Mouse (Mus musculus): ENCODE results near the gene Agpat4. TPM values are rescaled to one million over a fixed set of nuclear protein-coding genes. Genes with fewer than 3 reads are reported as not detected.

Agpat4 gene
- polyA plus RNA-seq, 1 experiment = 25.3 TPM

GRCm38 (mm10) chr17:12174221-12174620, 55.7 kb downstream of the Agpat4 start:
- Histone ChIP-seq H3K27me3 (ENCODE audit: control insufficient read depth, insufficient read depth, insufficient read length) (no peaks in the 10 kb centered on the region), H3K79me3 (ENCODE audit: low read depth) (peaks cover 7% of the 10 kb centered on the region), H3K4me3 (ENCODE audit: insufficient read depth, poor library complexity, severe bottlenecking) (no peak overlapping the region), H3ac (ENCODE audit: control insufficient read depth, insufficient read length, low read depth) (no peak overlapping the region), H3K36me3 (ENCODE audit: control insufficient read depth, insufficient read depth) (peaks cover 6% of the 10 kb centered on the region), H3K79me2 (ENCODE audit: control insufficient read depth, insufficient read depth) (peaks cover 10% of the 10 kb centered on the region)
- TF ChIP-seq MYOG (IDR thresholded peaks at IDR 0.05; ENCODE audit: control insufficient read depth, extremely low read depth, insufficient read length) = no peak
- no peak for TF ChIP-seq MAX (IDR thresholded peaks at IDR 0.05)
- no peak for TF ChIP-seq CTCF (IDR thresholded peaks at IDR 0.05; ENCODE audit: control insufficient read depth, insufficient read depth, insufficient read length)
- TF ChIP-seq CEBPB (IDR thresholded peaks at IDR 0.05; ENCODE audit: low read depth) = no peak
- no peak for TF ChIP-seq MYOD1 (IDR thresholded peaks at IDR 0.05; ENCODE audit: control insufficient read depth, insufficient read length, low read depth)
- TF ChIP-seq USF1 (IDR thresholded peaks at IDR 0.05; ENCODE audit: low read depth) = no peak
- TF ChIP-seq FOSL1 (IDR thresholded peaks at IDR 0.05; ENCODE audit: insufficient read depth, low read length, poor library complexity, severe bottlenecking) = no peak

GRCm38 (mm10) chr17:12174896-12175295, 56.4 kb downstream of the Agpat4 start:
- peaks cover 7% of the 10 kb centered on the region for H3K79me2 ChIP-seq (ENCODE audit: control insufficient read depth, insufficient read depth)
- peaks cover 6% of the 10 kb centered on the region for H3K36me3 ChIP-seq (ENCODE audit: control insufficient read depth, insufficient read depth)
- H3K27me3 ChIP-seq (ENCODE audit: control insufficient read depth, insufficient read depth, insufficient read length) = no peaks in the 10 kb centered on the region
- no peak overlapping the region for H3K4me3 ChIP-seq (ENCODE audit: insufficient read depth, poor library complexity, severe bottlenecking)
- peaks cover 7% of the 10 kb centered on the region for H3K79me3 ChIP-seq (ENCODE audit: low read depth)
- TF ChIP-seq CTCF (IDR thresholded peaks at IDR 0.05; ENCODE audit: control insufficient read depth, insufficient read depth, insufficient read length) = no peak
- TF ChIP-seq CEBPB (IDR thresholded peaks at IDR 0.05; ENCODE audit: low read depth) = no peak
- no peak for TF ChIP-seq USF1 (IDR thresholded peaks at IDR 0.05; ENCODE audit: low read depth)
- TF ChIP-seq MAX (IDR thresholded peaks at IDR 0.05) = no peak
- no peak for TF ChIP-seq MYOD1 (IDR thresholded peaks at IDR 0.05; ENCODE audit: control insufficient read depth, insufficient read length, low read depth)
- TF ChIP-seq MYOG (IDR thresholded peaks at IDR 0.05; ENCODE audit: control insufficient read depth, extremely low read depth, insufficient read length) = no peak
- no peak for TF ChIP-seq FOSL1 (IDR thresholded peaks at IDR 0.05; ENCODE audit: insufficient read depth, low read length, poor library complexity, severe bottlenecking)
- no peak overlapping the region for H3ac ChIP-seq (ENCODE audit: control insufficient read depth, insufficient read length, low read depth)

- no peak overlapping the region for H3ac ChIP-seq (ENCODE audit: control insufficient read depth, insufficient read length, low read depth)
- TF ChIP-seq MAX (IDR thresholded peaks at IDR 0.05) = no peak
- no peak for TF ChIP-seq MYOG (IDR thresholded peaks at IDR 0.05; ENCODE audit: control insufficient read depth, extremely low read depth, insufficient read length)
- TF ChIP-seq FOSL1 (IDR thresholded peaks at IDR 0.05; ENCODE audit: insufficient read depth, low read length, poor library complexity, severe bottlenecking) = no peak
- no peak for TF ChIP-seq USF1 (IDR thresholded peaks at IDR 0.05; ENCODE audit: low read depth)
- no peak for TF ChIP-seq CTCF (IDR thresholded peaks at IDR 0.05; ENCODE audit: control insufficient read depth, insufficient read depth, insufficient read length)
- no peak for TF ChIP-seq CEBPB (IDR thresholded peaks at IDR 0.05; ENCODE audit: low read depth)
- no peak for TF ChIP-seq MYOD1 (IDR thresholded peaks at IDR 0.05; ENCODE audit: control insufficient read depth, insufficient read length, low read depth)
- peaks cover 7% of the 10 kb centered on the region for H3K79me3 ChIP-seq (ENCODE audit: low read depth)
- no peak overlapping the region for H3K4me3 ChIP-seq (ENCODE audit: insufficient read depth, poor library complexity, severe bottlenecking)
- H3K79me2 ChIP-seq (ENCODE audit: control insufficient read depth, insufficient read depth) = no peaks in the 10 kb centered on the region
- H3K36me3 ChIP-seq (ENCODE audit: control insufficient read depth, insufficient read depth) = peaks cover 6% of the 10 kb centered on the region
- no peaks in the 10 kb centered on the region for H3K27me3 ChIP-seq (ENCODE audit: control insufficient read depth, insufficient read depth, insufficient read length)
Observed at GRCm38 (mm10) chr17:12175626-12176025, 57.1 kb downstream of the Agpat4 start.

- Histone ChIP-seq H3K36me3 (ENCODE audit: control insufficient read depth, insufficient read depth) (peaks cover 6% of the 10 kb centered on the region), H3ac (ENCODE audit: control insufficient read depth, insufficient read length, low read depth) (no peak overlapping the region), H3K79me3 (ENCODE audit: low read depth) (peaks cover 1% of the 10 kb centered on the region), H3K27me3 (ENCODE audit: control insufficient read depth, insufficient read depth, insufficient read length) (no peaks in the 10 kb centered on the region), H3K79me2 (ENCODE audit: control insufficient read depth, insufficient read depth) (no peaks in the 10 kb centered on the region), H3K4me3 (ENCODE audit: insufficient read depth, poor library complexity, severe bottlenecking) (no peak overlapping the region)
- TF ChIP-seq FOSL1 (IDR thresholded peaks at IDR 0.05; ENCODE audit: insufficient read depth, low read length, poor library complexity, severe bottlenecking) (no peak), MYOG (IDR thresholded peaks at IDR 0.05; ENCODE audit: control insufficient read depth, extremely low read depth, insufficient read length) (no peak), CEBPB (IDR thresholded peaks at IDR 0.05; ENCODE audit: low read depth) (no peak), MYOD1 (IDR thresholded peaks at IDR 0.05; ENCODE audit: control insufficient read depth, insufficient read length, low read depth) (no peak), CTCF (IDR thresholded peaks at IDR 0.05; ENCODE audit: control insufficient read depth, insufficient read depth, insufficient read length) (no peak), MAX (IDR thresholded peaks at IDR 0.05) (no peak), USF1 (IDR thresholded peaks at IDR 0.05; ENCODE audit: low read depth) (no peak)
Observed at GRCm38 (mm10) chr17:12179339-12179738, 60.8 kb downstream of the Agpat4 start.

GRCm38 (mm10) chr17:12179766-12180165, 61.3 kb downstream of the Agpat4 start:
- no peak overlapping the region for H3K4me3 ChIP-seq (ENCODE audit: insufficient read depth, poor library complexity, severe bottlenecking)
- no peaks in the 10 kb centered on the region for H3K79me2 ChIP-seq (ENCODE audit: control insufficient read depth, insufficient read depth)
- no peak for TF ChIP-seq CEBPB (IDR thresholded peaks at IDR 0.05; ENCODE audit: low read depth)
- TF ChIP-seq MAX (IDR thresholded peaks at IDR 0.05) = no peak
- no peak for TF ChIP-seq FOSL1 (IDR thresholded peaks at IDR 0.05; ENCODE audit: insufficient read depth, low read length, poor library complexity, severe bottlenecking)
- TF ChIP-seq CTCF (IDR thresholded peaks at IDR 0.05; ENCODE audit: control insufficient read depth, insufficient read depth, insufficient read length) = no peak
- TF ChIP-seq USF1 (IDR thresholded peaks at IDR 0.05; ENCODE audit: low read depth) = no peak
- no peak for TF ChIP-seq MYOD1 (IDR thresholded peaks at IDR 0.05; ENCODE audit: control insufficient read depth, insufficient read length, low read depth)
- no peak for TF ChIP-seq MYOG (IDR thresholded peaks at IDR 0.05; ENCODE audit: control insufficient read depth, extremely low read depth, insufficient read length)
- no peaks in the 10 kb centered on the region for H3K27me3 ChIP-seq (ENCODE audit: control insufficient read depth, insufficient read depth, insufficient read length)
- peaks cover 1% of the 10 kb centered on the region for H3K79me3 ChIP-seq (ENCODE audit: low read depth)
- peaks cover 3% of the 10 kb centered on the region for H3K36me3 ChIP-seq (ENCODE audit: control insufficient read depth, insufficient read depth)
- H3ac ChIP-seq (ENCODE audit: control insufficient read depth, insufficient read length, low read depth) = no peak overlapping the region
